In genomic region chr5:132923365-132923764, GRCm38 (mm10) we compare ENCODE assay signal across 10 mouse cellular contexts.
A peak's percentile ranks its signal among the peaks of the same experiment; 100 is the strongest.
DNase-seq lines count a peak whose midpoint lies in the region; ATAC-seq and TF ChIP-seq lines count a peak whose summit lies in the region.
"Had no signal": no experiment of that assay in that cellular context is flagged by ENCODE, and none has a peak within 500 bp of the region (broad histone marks: within the 10 kb centered on the region; RNA-seq: fewer than 3 reads in every experiment).

No protein-coding gene starts in this region.

- ATAC-seq in intestine, embryonic 14.5 days (replicated peaks; ENCODE audit: low FRiP score, low TSS enrichment, low read depth) = no peak; the same call in 1 of the 2 replicates
- no peak for ATAC-seq in intestine, postnatal 0 days
- peak; percentile 57 for ATAC-seq in lung, postnatal 0 days
- ATAC-seq in forebrain, embryonic 12.5 days (ENCODE audit: low FRiP score) = no peak
- no peak for ATAC-seq in CD4-positive, CD25-positive, alpha-beta regulatory T cell, adult 4 months
- ATAC-seq: forebrain, embryonic 15.5 days had no signal

- H3K4me1 ChIP-seq in intestine, embryonic 14.5 days (replicated peaks; ENCODE audit: control insufficient read depth, insufficient read depth, low read length) = peaks cover 7% of the 10 kb centered on the region
- H3K4me1 ChIP-seq in intestine, postnatal 0 days (replicated peaks; ENCODE audit: control insufficient read depth, insufficient read depth, low read length) = no peaks in the 10 kb centered on the region
- H3K4me1 ChIP-seq in ES-Bruce4 (ENCODE audit: control insufficient read depth, insufficient read depth, low read length) = no peaks in the 10 kb centered on the region
- no peaks in the 10 kb centered on the region for H3K4me1 ChIP-seq in lung, postnatal 0 days (ENCODE audit: insufficient read depth, low read depth, low read length)
- peaks cover 4% of the 10 kb centered on the region; the same call in 1 of the 2 replicates for H3K4me1 ChIP-seq in forebrain, embryonic 12.5 days
- H3K4me1 ChIP-seq: forebrain, embryonic 15.5 days had no signal

- no peaks in the 10 kb centered on the region for H3K36me3 ChIP-seq in intestine, embryonic 14.5 days (ENCODE audit: control insufficient read depth, insufficient read depth, low read length)
- no peaks in the 10 kb centered on the region for H3K36me3 ChIP-seq in intestine, postnatal 0 days (ENCODE audit: control insufficient read depth, insufficient read depth)
- H3K36me3 ChIP-seq in ES-Bruce4 (ENCODE audit: control insufficient read depth, insufficient read depth, low read length, poor library complexity, severe bottlenecking) = no peaks in the 10 kb centered on the region
- no peaks in the 10 kb centered on the region for H3K36me3 ChIP-seq in lung, postnatal 0 days (ENCODE audit: insufficient read depth, low read length)
- no peaks in the 10 kb centered on the region for H3K36me3 ChIP-seq in forebrain, embryonic 12.5 days (replicated peaks)
- H3K36me3 ChIP-seq: forebrain, embryonic 15.5 days had no signal

- peak; percentile 54 for DNase-seq in intestine, embryonic 14.5 days (ENCODE audit: low spot score)
- DNase-seq in embryo, embryonic 11.5 days (ENCODE audit: low read depth, low spot score) = peak; percentile 26
- peak; percentile 24 for DNase-seq in lung, postnatal 0 days (ENCODE audit: low spot score)
- no peak for DNase-seq in adrenal gland, postnatal 14 days
- DNase-seq: cerebellum, adult 9-10 months had no signal

- no peak for TF ChIP-seq POLR2A in ES-Bruce4 (IDR thresholded peaks at IDR 0.05; ENCODE audit: insufficient read depth, low read length)

- 3% methylated on average over 4 of the region's 4 CpGs for WGBS in intestine, embryonic 14.5 days
- 8% methylated on average over 4 of the region's 4 CpGs for WGBS in intestine, postnatal 0 days
- 2% methylated on average over 4 of the region's 4 CpGs for WGBS in lung, postnatal 0 days
- WGBS in forebrain, embryonic 12.5 days = 59% methylated on average over 4 of the region's 4 CpGs

- no peak overlapping the region for H3K4me3 ChIP-seq in intestine, embryonic 14.5 days (ENCODE audit: low read depth, low read length)
- H3K4me3 ChIP-seq in intestine, postnatal 0 days (ENCODE audit: low read depth, low read length) = no peak overlapping the region
- no peak overlapping the region for H3K4me3 ChIP-seq in ES-Bruce4 (ENCODE audit: low read depth, low read length)
- no peak overlapping the region for H3K4me3 ChIP-seq in lung, postnatal 0 days (ENCODE audit: low read depth, low read length)
- no peak overlapping the region for H3K4me3 ChIP-seq in forebrain, embryonic 12.5 days (replicated peaks)
- H3K4me3 ChIP-seq: forebrain, embryonic 15.5 days had no signal

- TF ChIP-seq CTCF in intestine, postnatal 0 days (IDR thresholded peaks at IDR 0.05; ENCODE audit: low read depth) = no peak
- TF ChIP-seq CTCF in ES-Bruce4 (IDR thresholded peaks at IDR 0.05; ENCODE audit: low read depth, low read length) = no peak
- no peak for TF ChIP-seq CTCF in lung, postnatal 0 days (IDR thresholded peaks at IDR 0.05)

- H3K9me3 ChIP-seq in intestine, embryonic 14.5 days (ENCODE audit: control insufficient read depth, low read length) = peaks cover 7% of the 10 kb centered on the region; the same call in 1 of the 2 replicates
- H3K9me3 ChIP-seq in intestine, postnatal 0 days (ENCODE audit: control insufficient read depth) = no peaks in the 10 kb centered on the region
- H3K9me3 ChIP-seq in ES-Bruce4 (replicated peaks; ENCODE audit: control insufficient read depth, insufficient read depth, low read length, poor library complexity, severe bottlenecking) = peaks cover 4% of the 10 kb centered on the region; the same call in 1 of the 2 replicates
- H3K9me3 ChIP-seq in lung, postnatal 0 days (ENCODE audit: low read length) = no peaks in the 10 kb centered on the region
- 0 out of 2 replicates have a peak, but pooled peaks cover 10% of the 10 kb centered on the region for H3K9me3 ChIP-seq in forebrain, embryonic 12.5 days

- peak; percentile 84 for TF ChIP-seq EP300 in ES-Bruce4 (IDR thresholded peaks at IDR 0.05; ENCODE audit: insufficient read depth, low read depth, low read length)
- TF ChIP-seq EP300 in lung, postnatal 0 days (IDR thresholded peaks at IDR 0.05) = no peak

- peaks cover 6% of the 10 kb centered on the region; the same call in 1 of the 2 replicates for H3K27me3 ChIP-seq in intestine, embryonic 14.5 days (replicated peaks; ENCODE audit: control insufficient read depth, insufficient read depth, low read length)
- H3K27me3 ChIP-seq in intestine, postnatal 0 days (replicated peaks; ENCODE audit: control insufficient read depth, insufficient read depth, low read length) = no peaks in the 10 kb centered on the region
- no peaks in the 10 kb centered on the region for H3K27me3 ChIP-seq in ES-Bruce4 (ENCODE audit: control insufficient read depth, insufficient read depth, low read length, poor library complexity, severe bottlenecking)
- H3K27me3 ChIP-seq in lung, postnatal 0 days (replicated peaks; ENCODE audit: insufficient read depth, low read length) = no peaks in the 10 kb centered on the region
- H3K27me3 ChIP-seq in forebrain, embryonic 12.5 days = no peaks in the 10 kb centered on the region
- H3K27me3 ChIP-seq: forebrain, embryonic 15.5 days had no signal

- no peak overlapping the region for H3K9ac ChIP-seq in intestine, embryonic 14.5 days (ENCODE audit: low read length)
- H3K9ac ChIP-seq in intestine, postnatal 0 days (ENCODE audit: low read depth, low read length) = no peak overlapping the region
- H3K9ac ChIP-seq in ES-Bruce4 (ENCODE audit: low read depth, poor library complexity, severe bottlenecking) = no peak overlapping the region
- no peak overlapping the region for H3K9ac ChIP-seq in lung, postnatal 0 days (replicated peaks; ENCODE audit: low read depth)
- no peak overlapping the region for H3K9ac ChIP-seq in forebrain, embryonic 12.5 days
- H3K9ac ChIP-seq: forebrain, embryonic 15.5 days had no signal

- H3K27ac ChIP-seq in intestine, embryonic 14.5 days (ENCODE audit: low read depth) = no peak overlapping the region
- H3K27ac ChIP-seq in intestine, postnatal 0 days (ENCODE audit: low read depth, low read length) = no peak overlapping the region
- no peak overlapping the region for H3K27ac ChIP-seq in ES-Bruce4 (ENCODE audit: insufficient read depth, low read length)
- H3K27ac ChIP-seq in lung, postnatal 0 days (ENCODE audit: low read length) = no peak overlapping the region
- H3K27ac ChIP-seq in forebrain, embryonic 12.5 days = no peak overlapping the region
- H3K27ac ChIP-seq: forebrain, embryonic 15.5 days had no signal

- H3K4me2 ChIP-seq in intestine, embryonic 14.5 days (ENCODE audit: low read length) = no peak overlapping the region
- H3K4me2 ChIP-seq in intestine, postnatal 0 days (replicated peaks; ENCODE audit: low read depth) = no peak overlapping the region
- H3K4me2 ChIP-seq in lung, postnatal 0 days (replicated peaks; ENCODE audit: low read depth, low read length) = no peak overlapping the region
- H3K4me2 ChIP-seq in forebrain, embryonic 12.5 days = no peak overlapping the region
- H3K4me2 ChIP-seq: forebrain, embryonic 15.5 days had no signal
